Mouse (Mus musculus) embryo, embryonic 9.5 days (tissue): ENCODE results near the gene Evi2a.

ENCODE experiments used
- DNase-seq: peaks from one replicate; pipeline ENCODE4 v3.0.0-alpha.2; 2017; ENCODE audit errors: extremely low spot score

Evi2a gene

DNA sequence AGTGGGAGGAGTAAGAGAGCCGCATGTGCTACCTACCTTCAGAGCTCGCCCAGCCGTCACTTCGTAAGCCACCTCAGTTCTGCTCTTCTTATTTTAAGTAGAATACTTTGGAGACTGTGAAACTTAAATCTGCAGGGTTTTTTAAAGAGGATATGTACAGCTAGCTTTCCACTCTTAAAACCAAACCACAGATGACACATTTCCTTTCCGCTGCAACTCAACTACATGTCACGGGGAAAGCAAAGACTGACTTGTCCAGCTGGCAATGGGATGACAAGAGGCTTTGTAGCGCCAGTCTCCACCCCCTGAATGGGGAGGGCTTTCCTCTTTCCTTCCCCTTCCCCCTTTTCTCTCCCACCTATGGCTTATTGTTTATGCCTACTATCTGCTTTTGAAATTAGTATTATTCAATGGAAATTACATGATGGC is at the start of gene Evi2a, which contains the start of gene Evi2:
Gene Evi2a (minus strand): TSS at position 277 of the 429 bp plus-strand sequence.
Gene Evi2 (minus strand): TSS at position 257 of the 429 bp plus-strand sequence.
- DNase-seq, result no peak

- peak; percentile 60 for DNase-seq
Measured at GRCm38 (mm10) chr11:79577741-79578140, 47.3 kb upstream of the Evi2a start.

DNA sequence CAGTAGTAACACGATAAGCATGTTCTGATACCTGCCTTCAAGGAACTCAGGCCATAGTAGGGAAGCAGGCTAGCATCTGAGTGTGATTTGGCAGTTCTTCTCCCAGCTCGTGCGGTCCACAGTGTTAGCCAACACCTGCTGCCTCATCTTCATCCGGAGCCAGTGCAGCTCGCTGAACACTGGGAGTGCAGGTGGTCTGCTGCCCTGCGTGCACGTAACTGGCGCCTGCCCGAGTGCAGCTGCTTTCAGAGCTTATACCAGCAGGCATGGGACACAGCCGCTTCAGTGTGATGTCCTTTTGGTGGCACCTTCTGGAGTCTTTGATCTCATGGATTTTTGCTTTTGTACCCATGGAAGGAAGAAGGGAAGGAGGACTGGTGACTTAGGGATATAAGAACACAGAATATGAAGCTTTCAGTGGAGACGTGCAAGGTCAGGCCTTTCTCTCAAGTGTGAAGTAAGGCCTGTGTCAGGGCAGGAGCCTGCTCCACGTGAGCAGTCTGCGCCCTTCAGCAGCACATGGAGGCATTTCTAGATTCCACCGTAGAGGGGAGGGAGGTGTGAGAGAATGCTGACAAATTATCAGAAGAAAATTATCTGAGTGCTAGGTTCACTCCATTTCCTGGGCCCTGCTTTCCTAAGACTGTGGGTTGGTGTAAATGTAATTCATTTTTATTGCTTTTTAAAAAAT is 45.1 kb upstream of the Evi2a start:
- DNase-seq, result no peak

- no peak for DNase-seq
Measured at GRCm38 (mm10) chr11:79573836-79574235, 43.4 kb upstream of the Evi2a start.

DNA sequence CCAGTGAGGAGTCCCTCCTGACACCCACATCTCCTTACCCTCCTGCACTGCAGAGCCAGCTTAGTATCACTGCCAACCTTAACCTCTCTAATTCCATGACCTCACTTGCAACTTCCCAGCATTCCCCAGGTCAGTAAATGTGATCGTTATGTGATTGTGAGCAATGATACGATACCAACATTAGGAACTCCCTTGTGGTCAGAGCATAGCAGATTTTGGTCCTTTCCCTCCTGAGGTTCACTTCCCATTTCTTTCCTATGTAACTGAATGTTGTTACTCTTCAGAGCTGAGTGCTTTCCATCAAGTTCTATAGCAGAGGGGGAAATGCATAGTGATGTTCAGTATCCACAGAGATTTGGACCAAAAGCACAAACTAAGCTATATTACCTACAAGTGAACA is 39.9 kb upstream of the Evi2a start:
- DNase-seq, result no peak

DNA sequence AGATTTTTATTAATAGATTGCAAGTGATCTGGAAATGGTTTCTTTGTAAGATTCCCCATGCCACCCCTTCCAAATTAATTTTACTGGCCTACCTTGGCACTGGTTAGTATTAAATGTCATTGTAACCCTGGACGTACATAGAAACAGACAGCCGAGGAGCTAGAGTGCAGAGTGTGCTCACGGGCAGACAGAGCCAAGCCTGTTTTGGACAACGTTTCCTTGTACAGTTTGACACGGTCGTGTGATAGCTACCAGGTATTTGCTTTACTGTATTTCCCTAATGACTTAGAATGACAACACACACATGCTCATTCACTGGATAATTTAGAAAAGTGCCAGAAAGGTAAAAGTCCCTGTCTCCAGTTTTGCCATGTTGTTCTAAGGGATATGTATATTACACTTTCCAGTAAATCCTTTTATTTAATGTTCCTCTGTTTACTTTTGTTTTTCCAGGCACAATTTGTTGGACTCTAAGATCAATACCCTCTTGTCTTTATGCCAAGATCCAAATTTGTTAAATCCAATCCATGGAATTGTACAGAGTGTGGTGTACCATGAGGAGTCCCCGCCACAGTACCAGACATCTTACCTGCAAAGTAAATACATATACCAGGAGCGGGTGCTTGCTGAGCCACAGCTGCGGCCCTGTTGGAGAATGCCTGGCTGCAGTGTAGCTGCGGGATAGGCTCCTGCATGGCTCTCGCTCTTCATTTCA is 37.9 kb upstream of the Evi2a start:
- DNase-seq, result no peak

GRCm38 (mm10) chr11:79566947-79567346 is 36.5 kb upstream of the Evi2a start:
- no peak for DNase-seq

DNA sequence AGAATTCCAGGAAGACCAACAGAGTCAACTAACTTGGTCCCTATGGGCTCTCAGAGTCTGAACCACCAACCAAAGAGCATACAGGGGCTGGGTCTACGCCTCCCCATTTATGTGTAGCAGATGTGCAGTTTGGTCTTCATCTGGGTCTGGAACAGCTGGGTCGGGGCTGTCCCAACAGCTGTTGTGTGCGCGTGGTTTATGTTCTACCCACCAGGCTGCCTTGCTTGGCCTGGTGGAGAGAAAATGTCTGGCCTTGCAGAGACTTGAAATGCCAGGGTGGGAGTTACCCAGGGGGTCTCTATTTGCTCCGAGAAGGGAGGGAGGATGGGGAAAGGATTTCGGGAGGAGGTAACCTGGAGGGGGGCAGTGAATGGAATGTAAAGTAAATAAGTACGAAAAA is 33.1 kb upstream of the Evi2a start:
- no peak for DNase-seq

- no peak for DNase-seq
Measured at GRCm38 (mm10) chr11:79560536-79560935, 30.1 kb upstream of the Evi2a start.

GRCm38 (mm10) chr11:79552622-79553021 is 22.2 kb upstream of the Evi2a start:
- DNase-seq, result no peak

DNA sequence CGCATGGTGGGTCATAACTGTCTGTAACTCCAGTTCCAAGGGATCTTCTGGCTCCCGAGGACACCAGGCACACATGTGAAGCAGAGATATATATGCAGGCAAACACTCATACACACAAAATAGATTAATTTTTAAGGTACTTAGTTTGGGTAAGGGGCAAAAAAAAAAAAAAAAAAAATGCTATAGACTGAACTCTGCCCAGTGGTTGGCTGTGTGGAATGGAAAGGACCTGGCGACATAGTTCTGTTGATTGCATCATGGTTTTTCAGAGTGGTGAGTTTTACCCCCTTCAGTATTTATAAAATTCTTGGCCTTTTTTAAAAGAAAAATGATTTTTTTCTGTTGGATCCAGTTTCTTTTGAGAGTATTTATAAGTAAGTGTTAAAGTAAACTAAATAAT is 5.9 kb upstream of the Evi2a start:
- DNase-seq, result no peak

DNA sequence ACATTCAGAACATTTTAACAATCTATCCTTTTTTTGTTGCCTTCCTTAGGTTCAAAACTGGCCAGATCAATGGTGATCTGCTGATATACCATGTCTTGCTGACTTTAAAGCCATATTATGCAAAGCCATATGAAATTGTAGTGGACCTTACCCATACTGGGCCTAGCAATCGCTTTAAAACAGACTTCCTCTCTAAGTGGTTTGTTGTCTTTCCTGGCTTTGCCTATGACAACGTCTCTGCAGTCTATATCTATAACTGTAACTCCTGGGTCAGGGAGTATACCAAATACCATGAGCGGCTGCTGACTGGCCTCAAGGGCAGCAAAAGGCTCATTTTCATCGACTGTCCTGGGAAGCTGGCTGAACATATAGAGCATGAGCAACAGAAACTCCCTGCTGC is 5.1 kb upstream of the Evi2a start:
- DNase-seq, result no peak

- DNase-seq, result no peak
Measured at GRCm38 (mm10) chr11:79533950-79534690, 3.7 kb upstream of the Evi2a start.

GRCm38 (mm10) chr11:79533311-79533710 is 2.9 kb upstream of the Evi2a start:
- DNase-seq, result no peak

DNA sequence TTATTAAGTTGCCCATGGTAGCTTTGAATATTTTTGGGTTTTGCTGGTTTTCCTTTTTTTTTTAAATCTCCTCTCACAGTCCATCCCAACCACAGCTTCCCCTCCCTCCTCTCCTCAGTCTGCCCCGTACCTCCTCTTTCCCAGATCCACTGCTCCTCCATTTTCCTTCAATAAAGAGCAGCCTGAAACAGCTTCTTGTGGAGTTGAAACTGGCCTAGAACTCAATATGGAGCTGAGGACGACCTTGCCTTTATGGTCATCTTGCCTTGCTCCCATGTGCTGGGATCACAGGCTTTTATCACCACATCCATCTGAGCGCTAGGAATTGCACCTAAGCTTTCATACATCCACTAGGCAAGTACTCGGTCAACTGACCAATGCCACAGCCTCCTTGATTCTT is 1.1 kb upstream of the Evi2a start:
- DNase-seq, result no peak

GRCm38 (mm10) chr11:79530774-79531173 is 365 bp upstream of the Evi2a start:
- no peak for DNase-seq

DNA sequence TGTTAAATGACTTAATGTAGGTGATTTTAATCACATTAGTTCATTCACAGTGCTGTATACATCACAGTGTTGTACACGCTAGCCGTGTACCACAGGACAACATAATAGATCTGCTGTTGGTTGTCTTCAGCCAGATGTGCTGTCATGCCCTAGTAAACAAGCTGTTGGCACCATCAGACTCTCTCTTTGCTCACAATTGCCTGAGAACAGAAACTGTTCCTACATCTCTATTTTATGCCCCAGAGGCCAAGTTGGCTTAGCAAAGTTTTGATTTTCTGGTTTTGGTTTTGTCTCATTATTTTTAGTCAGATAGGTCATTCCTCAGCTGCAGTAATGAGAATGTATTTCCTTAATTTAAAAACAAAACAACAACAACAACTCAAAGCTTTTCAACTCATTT is 673 bp downstream of the Evi2a start:
- no peak for DNase-seq

DNA sequence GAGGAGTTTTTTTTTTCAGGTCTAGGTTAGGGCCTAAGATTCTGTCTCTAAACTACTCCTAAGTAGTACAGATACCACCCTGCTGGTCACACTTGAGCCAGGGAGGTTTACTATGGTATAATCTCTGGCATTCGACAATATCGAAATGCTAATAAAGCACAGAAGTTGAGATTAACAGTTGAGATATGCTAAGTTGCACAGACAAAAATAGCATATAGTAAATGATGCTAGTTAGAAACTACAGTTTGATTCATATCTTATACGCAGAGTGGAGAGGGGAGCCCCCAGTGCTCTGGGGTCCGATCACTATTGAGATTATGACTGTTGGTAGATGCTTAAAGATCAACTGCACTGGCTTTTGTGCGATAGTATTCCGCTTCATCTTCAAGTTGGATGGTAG is 1.2 kb downstream of the Evi2a start:
- no peak for DNase-seq

GRCm38 (mm10) chr11:79528601-79529000 is 1.8 kb downstream of the Evi2a start:
- DNase-seq, result no peak

DNA sequence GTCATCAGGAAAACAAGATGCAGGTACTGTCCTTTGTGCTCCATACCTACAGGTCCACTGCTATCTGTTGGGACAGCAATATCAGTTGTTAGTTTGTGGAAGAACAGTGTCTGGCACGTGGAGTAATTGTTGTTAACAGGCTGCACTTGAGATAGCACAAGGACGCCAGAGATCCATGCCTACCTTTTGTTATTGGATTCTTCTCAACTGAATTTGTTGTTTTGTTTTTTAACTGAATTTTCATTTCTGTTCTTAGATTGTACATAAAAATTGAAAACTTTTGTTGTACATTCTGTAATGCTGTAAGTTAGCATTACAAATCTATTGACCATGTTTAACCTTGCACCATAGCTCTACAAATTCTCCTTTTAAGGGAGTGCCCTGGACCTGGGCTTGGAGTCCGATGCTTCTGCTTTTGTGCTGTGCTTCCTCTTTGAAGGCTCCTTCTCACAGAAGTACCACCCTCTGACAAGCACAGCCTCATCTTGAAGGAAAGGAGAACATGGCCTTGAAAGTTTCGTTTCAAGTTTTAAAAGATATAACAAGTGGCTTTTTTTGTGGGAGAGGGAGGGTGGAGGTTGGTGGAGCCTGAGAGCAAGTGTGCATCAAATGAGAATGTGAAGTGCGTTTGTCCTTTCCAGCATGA is 2.5 kb downstream of the Evi2a start:
- no peak for DNase-seq

DNA sequence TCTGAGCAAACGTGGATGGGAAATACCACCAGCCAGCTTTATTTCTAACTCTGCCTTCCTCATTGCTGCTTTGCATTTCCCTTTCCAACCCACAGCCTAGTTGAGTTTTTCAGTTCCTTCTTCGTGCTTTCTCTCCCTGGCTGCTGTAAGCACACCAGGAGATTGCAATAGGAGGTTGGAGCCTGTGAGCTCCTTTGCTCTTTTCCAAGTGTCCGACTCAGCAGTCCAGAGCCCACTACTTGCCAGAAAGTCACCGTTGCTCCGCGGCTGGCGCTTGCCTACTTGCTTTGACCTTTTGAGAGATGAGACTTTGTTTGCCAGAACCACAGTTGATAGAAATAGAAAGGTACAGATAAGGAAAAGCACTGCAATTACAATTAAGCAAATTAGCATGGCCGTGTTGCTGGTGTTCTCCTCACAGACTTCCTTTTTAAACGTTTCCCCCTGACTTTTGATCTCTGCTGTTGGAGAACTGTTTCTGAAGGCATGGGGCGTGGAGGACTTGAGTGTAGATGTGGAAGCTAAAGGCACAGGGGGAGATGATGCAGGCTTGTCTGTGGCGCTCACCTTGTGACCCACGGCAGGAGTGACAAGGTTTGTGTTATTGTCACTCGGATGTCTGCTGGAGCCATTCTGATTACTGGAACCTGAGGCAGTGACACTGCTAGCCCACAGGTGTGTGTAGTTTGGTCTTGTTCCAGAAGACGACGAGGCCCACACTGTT is 3.2 kb downstream of the Evi2a start:
- no peak for DNase-seq

DNA sequence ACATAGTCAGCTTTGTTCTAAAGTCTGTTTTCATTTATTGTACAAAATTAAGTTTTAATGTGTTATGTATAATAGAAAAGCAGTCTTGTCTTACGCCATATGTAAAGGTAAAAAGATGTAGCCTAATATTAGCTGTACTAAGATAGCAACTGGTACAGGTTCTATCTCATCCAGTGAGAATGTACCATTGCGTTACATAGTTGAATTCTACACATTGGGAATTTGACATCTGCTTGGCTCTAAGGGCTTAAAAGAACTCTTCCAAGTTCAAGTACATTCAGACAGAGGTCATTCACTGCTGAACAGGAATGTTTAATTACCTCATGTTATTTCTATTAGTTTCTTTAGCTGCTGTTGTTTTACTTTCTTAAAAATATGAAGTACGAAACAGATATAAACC is 3.9 kb downstream of the Evi2a start:
- no peak for DNase-seq
